Mouse (Mus musculus) erythroblast, embryonic 14.5 days (primary cell): ENCODE data around the gene Dscaml1.

Experiments used
- GATA1 ChIP-seq: IDR thresholded peaks from 2 replicates; pipeline ENCODE4 v1.6.1; 2012; ENCODE audit warnings: low read length, inconsistent platforms, mixed read lengths
- TAL1 ChIP-seq: IDR thresholded peaks from 3 replicates; pipeline ENCODE4 v1.6.1; 2012; ENCODE audit warnings: low read length, inconsistent platforms, mixed read lengths

DNA sequence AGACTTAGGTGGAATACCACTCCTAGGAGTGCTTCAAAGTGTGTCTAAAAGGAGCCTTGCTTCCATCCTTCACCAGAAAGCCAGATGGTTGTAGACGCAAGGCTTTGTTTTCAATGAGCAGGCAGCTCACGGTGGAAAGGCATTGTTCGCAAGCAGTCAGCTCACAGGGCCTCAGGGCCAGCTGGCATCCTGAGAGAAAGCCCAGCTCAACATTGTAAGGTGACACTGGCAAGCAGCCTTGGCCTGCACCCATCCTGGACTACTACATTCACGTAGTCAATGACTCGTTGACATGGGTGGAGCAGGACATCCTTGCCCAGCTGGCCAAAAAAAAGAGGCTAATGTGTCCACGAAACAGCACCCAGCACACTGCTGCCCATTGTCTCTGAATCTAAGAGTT is 134.6 kb downstream of the Dscaml1 start:
- TF ChIP-seq GATA1 (no peak), TAL1 (no peak)
